Mouse (Mus musculus) embryonic fibroblast, embryonic 13.5 days (primary cell): Measurements from ENCODE around the gene Hoxa3. TPM values are rescaled to one million over a fixed set of nuclear protein-coding genes. Genes with fewer than 3 reads are reported as not detected.

Source experiments
- H3K27ac ChIP-seq: 2 replicates; pipeline ENCODE4 v1.5.1; 2012; ENCODE audit warnings: low read length, control low read depth, inconsistent platforms; ENCODE audit not compliant: insufficient read depth
- H3K4me1 ChIP-seq: 2 replicates; pipeline ENCODE4 v1.6.1; 2011; ENCODE audit warnings: low read length; ENCODE audit not compliant: control insufficient read depth, insufficient read depth
- H3K4me3 ChIP-seq: 2 replicates; pipeline ENCODE4 v1.5.1; 2011; ENCODE audit warnings: mild to moderate bottlenecking, control low read depth, low read length; ENCODE audit not compliant: insufficient read depth
- CTCF ChIP-seq: IDR thresholded peaks from 2 replicates; pipeline ENCODE4 v1.5.1; 2011; ENCODE audit warnings: mild to moderate bottlenecking, control low read depth, low read length, moderate library complexity, borderline replicate concordance; ENCODE audit not compliant: insufficient read depth
- POLR2A ChIP-seq: IDR thresholded peaks from 2 replicates; pipeline ENCODE4 v1.6.1; 2011; ENCODE audit warnings: low read depth, mild to moderate bottlenecking, control low read depth, low read length, moderate library complexity
- polyA plus RNA-seq: library from polyadenylated mRNA; stranded (reverse); fragments of >200 nt; gene quantifications from 2 replicates; pipeline ENCODE4 v1.2.4, GENCODE M21; 2011; ENCODE audit warnings: low read depth; ENCODE audit not compliant: missing spikeins, insufficient read length

Hoxa3 gene
- polyA plus RNA-seq, 1 experiment: 10.2 TPM

- no peak overlapping the region for H3K27ac ChIP-seq
Observed at GRCm38 (mm10) chr6:52246916-52247315, 33.8 kb upstream of the Hoxa3 start.

GRCm38 (mm10) chr6:52246403-52246803, 33.3 kb upstream of the Hoxa3 start:
- H3K4me3 ChIP-seq: peak overlapping the region; percentile 46
- TF ChIP-seq CTCF: no peak
- TF ChIP-seq POLR2A: no peak
- no peaks in the 10 kb centered on the region for H3K4me1 ChIP-seq
- 0 out of 2 replicates have a peak overlapping the region, but pooled peaks have one; percentile 30 for H3K27ac ChIP-seq

More at GRCm38 (mm10) chr6:52246916-52247315, 33.8 kb upstream of the Hoxa3 start:
- no peaks in the 10 kb centered on the region for H3K4me1 ChIP-seq
- TF ChIP-seq POLR2A (no peak), CTCF (no peak)
- H3K4me3 ChIP-seq: peak overlapping the region; percentile 46; the same call in 1 of the 2 replicates

GRCm38 (mm10) chr6:52245757-52246142, 32.6 kb upstream of the Hoxa3 start, which contains the start of gene Hoxa11:
TSS of gene Hoxa11 (minus strand) at chr6:52245810.
- H3K4me1 ChIP-seq: no peaks in the 10 kb centered on the region

GRCm38 (mm10) chr6:52245040-52245756, 32.1 kb upstream of the Hoxa3 start:
- TF ChIP-seq POLR2A (no peak; the same call in 1 of the 2 replicates), CTCF (no peak)
- Histone ChIP-seq H3K4me3 (peak overlapping the region; percentile 46), H3K4me1 (no peaks in the 10 kb centered on the region), H3K27ac (peak overlapping the region; percentile 47)

More at GRCm38 (mm10) chr6:52245757-52246142, 32.6 kb upstream of the Hoxa3 start, which contains the start of gene Hoxa11:
- Histone ChIP-seq H3K4me3 (peak within 1 kb of the TSS; percentile 46), H3K27ac (peak within 1 kb of the TSS; percentile 47)
- TF ChIP-seq POLR2A: peak; percentile 67
- TF ChIP-seq CTCF: no peak

- TF ChIP-seq CTCF: no peak
- TF ChIP-seq POLR2A: no peak
- H3K27ac ChIP-seq: no peak overlapping the region
- H3K4me1 ChIP-seq: no peaks in the 10 kb centered on the region
- peak overlapping the region; percentile 46 for H3K4me3 ChIP-seq
Observed at GRCm38 (mm10) chr6:52244471-52245039, 31.4 kb upstream of the Hoxa3 start.

GRCm38 (mm10) chr6:52243681-52244121, 30.6 kb upstream of the Hoxa3 start:
- no peaks in the 10 kb centered on the region for H3K4me1 ChIP-seq
- H3K4me3 ChIP-seq: peak overlapping the region; percentile 40
- TF ChIP-seq CTCF: no peak
- no peak for TF ChIP-seq POLR2A
- 0 out of 2 replicates have a peak overlapping the region, but pooled peaks have one; percentile 10 for H3K27ac ChIP-seq

GRCm38 (mm10) chr6:52242801-52243332, 29.7 kb upstream of the Hoxa3 start:
- no peaks in the 10 kb centered on the region for H3K4me1 ChIP-seq
- no peak overlapping the region for H3K4me3 ChIP-seq
- no peak overlapping the region for H3K27ac ChIP-seq
- TF ChIP-seq POLR2A: no peak
- TF ChIP-seq CTCF: no peak

- no peak for TF ChIP-seq CTCF
- TF ChIP-seq POLR2A: no peak
- no peak overlapping the region for H3K27ac ChIP-seq
- H3K4me3 ChIP-seq: no peak overlapping the region
- no peaks in the 10 kb centered on the region for H3K4me1 ChIP-seq
Observed at GRCm38 (mm10) chr6:52241001-52241621, 28.0 kb upstream of the Hoxa3 start.

GRCm38 (mm10) chr6:52240389-52241000, 27.4 kb upstream of the Hoxa3 start, which contains the start of gene Hoxa10:
TSS of gene Hoxa10 (minus strand) at chr6:52240854.
- no peaks in the 10 kb centered on the region for H3K4me1 ChIP-seq
- TF ChIP-seq POLR2A (no peak; the same call in 1 of the 2 replicates), CTCF (peak; percentile 66; the same call in 1 of the 2 replicates)
- peak within 1 kb of the TSS; percentile 34 for H3K27ac ChIP-seq
- peak within 1 kb of the TSS; percentile 43 for H3K4me3 ChIP-seq
